Mouse (Mus musculus): ENCODE data around the gene Pfkfb2. TPM values are rescaled to one million over a fixed set of nuclear protein-coding genes. Genes with fewer than 3 reads are reported as not detected.

The Pfkfb2 gene
- total RNA-seq, 1 experiment: 10.0 TPM

- Histone ChIP-seq H3K4me3 (ENCODE audit: insufficient read depth in 1 of 2, low read depth in 1 of 2, low read length in 2 of 2, poor library complexity in 1 of 2, severe bottlenecking in 1 of 2) (no peak overlapping the region), H3K36me3 (ENCODE audit: control insufficient read depth, insufficient read depth, low read length, poor library complexity, severe bottlenecking) (peaks cover 8% of the 10 kb centered on the region; the same call in 1 of the 2 replicates), H3K9ac (ENCODE audit: insufficient read depth, low read depth, low read length, poor library complexity, severe bottlenecking) (no peak overlapping the region), H3K9me3 (ENCODE audit: control insufficient read depth, insufficient read depth, low read depth, low read length) (no peaks in the 10 kb centered on the region), H3K27ac (ENCODE audit: insufficient read depth, low read depth, low read length, poor library complexity, severe bottlenecking) (no peak overlapping the region), H3K4me1 (ENCODE audit: control insufficient read depth in 2 of 2, insufficient read depth in 2 of 2, low read length in 2 of 2, poor library complexity in 1 of 2) (no peaks in the 10 kb centered on the region)
- TF ChIP-seq HCFC1 (IDR thresholded peaks at IDR 0.05; ENCODE audit: borderline replicate concordance, insufficient read depth, low read length) (no peak), ZNF384 (IDR thresholded peaks at IDR 0.05; ENCODE audit: low read depth, low read length) (no peak), CHD2 (IDR thresholded peaks at IDR 0.05; ENCODE audit: low read depth, low read length) (no peak), ZC3H11A (IDR thresholded peaks at IDR 0.05; ENCODE audit: borderline replicate concordance, low read depth, low read length) (no peak), MAFK (IDR thresholded peaks at IDR 0.05; ENCODE audit: insufficient read depth, low read depth, low read length) (no peak)
- DNase-seq (ENCODE audit: low read depth, low spot score): no peak
- in situ Hi-C loops (cut with MboI; ENCODE audit: low sequenced_read_pairs in 2 of 2, unreplicated experiment in 2 of 2): no loop called here
These were observed 25.4 kb downstream of the Pfkfb2 start for GRCm38 (mm10) chr1:130703613-130704012.

GRCm38 (mm10) chr1:130701976-130702375, 27.1 kb downstream of the Pfkfb2 start:
- in situ Hi-C loops (cut with MboI; ENCODE audit: low sequenced_read_pairs in 2 of 2, unreplicated experiment in 2 of 2): no loop called here
- H3K9me3 ChIP-seq (ENCODE audit: control insufficient read depth, insufficient read depth, low read depth, low read length): no peaks in the 10 kb centered on the region
- no peaks in the 10 kb centered on the region for H3K4me1 ChIP-seq (ENCODE audit: control insufficient read depth in 2 of 2, insufficient read depth in 2 of 2, low read length in 2 of 2, poor library complexity in 1 of 2)
- DNase-seq (ENCODE audit: low read depth, low spot score): no peak
- peaks cover 8% of the 10 kb centered on the region; the same call in 1 of the 2 replicates for H3K36me3 ChIP-seq (ENCODE audit: control insufficient read depth, insufficient read depth, low read length, poor library complexity, severe bottlenecking)
- H3K27ac ChIP-seq (ENCODE audit: insufficient read depth, low read depth, low read length, poor library complexity, severe bottlenecking): no peak overlapping the region
- H3K4me3 ChIP-seq (ENCODE audit: insufficient read depth in 1 of 2, low read depth in 1 of 2, low read length in 2 of 2, poor library complexity in 1 of 2, severe bottlenecking in 1 of 2): no peak overlapping the region
- no peak for TF ChIP-seq ZC3H11A (IDR thresholded peaks at IDR 0.05; ENCODE audit: borderline replicate concordance, low read depth, low read length)
- no peak for TF ChIP-seq CHD2 (IDR thresholded peaks at IDR 0.05; ENCODE audit: low read depth, low read length)
- TF ChIP-seq ZNF384 (IDR thresholded peaks at IDR 0.05; ENCODE audit: low read depth, low read length): no peak
- no peak for TF ChIP-seq HCFC1 (IDR thresholded peaks at IDR 0.05; ENCODE audit: borderline replicate concordance, insufficient read depth, low read length)
- TF ChIP-seq MAFK (IDR thresholded peaks at IDR 0.05; ENCODE audit: insufficient read depth, low read depth, low read length): no peak
- no peak overlapping the region for H3K9ac ChIP-seq (ENCODE audit: insufficient read depth, low read depth, low read length, poor library complexity, severe bottlenecking)

- no peak overlapping the region for H3K9ac ChIP-seq (ENCODE audit: insufficient read depth, low read depth, low read length, poor library complexity, severe bottlenecking)
- no peaks in the 10 kb centered on the region for H3K9me3 ChIP-seq (ENCODE audit: control insufficient read depth, insufficient read depth, low read depth, low read length)
- DNase-seq (ENCODE audit: low read depth, low spot score): no peak
- no peak overlapping the region for H3K27ac ChIP-seq (ENCODE audit: insufficient read depth, low read depth, low read length, poor library complexity, severe bottlenecking)
- in situ Hi-C loops (cut with MboI; ENCODE audit: low sequenced_read_pairs in 2 of 2, unreplicated experiment in 2 of 2): no loop called here
- TF ChIP-seq ZC3H11A (IDR thresholded peaks at IDR 0.05; ENCODE audit: borderline replicate concordance, low read depth, low read length) (no peak), CHD2 (IDR thresholded peaks at IDR 0.05; ENCODE audit: low read depth, low read length) (no peak), HCFC1 (IDR thresholded peaks at IDR 0.05; ENCODE audit: borderline replicate concordance, insufficient read depth, low read length) (no peak), MAFK (IDR thresholded peaks at IDR 0.05; ENCODE audit: insufficient read depth, low read depth, low read length) (no peak), ZNF384 (IDR thresholded peaks at IDR 0.05; ENCODE audit: low read depth, low read length) (no peak)
- peaks cover 6% of the 10 kb centered on the region; the same call in 1 of the 2 replicates for H3K36me3 ChIP-seq (ENCODE audit: control insufficient read depth, insufficient read depth, low read length, poor library complexity, severe bottlenecking)
- no peaks in the 10 kb centered on the region for H3K4me1 ChIP-seq (ENCODE audit: control insufficient read depth in 2 of 2, insufficient read depth in 2 of 2, low read length in 2 of 2, poor library complexity in 1 of 2)
- H3K4me3 ChIP-seq (ENCODE audit: insufficient read depth in 1 of 2, low read depth in 1 of 2, low read length in 2 of 2, poor library complexity in 1 of 2, severe bottlenecking in 1 of 2): no peak overlapping the region
These were observed 29.0 kb downstream of the Pfkfb2 start for GRCm38 (mm10) chr1:130699937-130700633.

GRCm38 (mm10) chr1:130698601-130699000, 30.5 kb downstream of the Pfkfb2 start:
- Histone ChIP-seq H3K27ac (ENCODE audit: insufficient read depth, low read depth, low read length, poor library complexity, severe bottlenecking) (no peak overlapping the region), H3K4me1 (ENCODE audit: control insufficient read depth in 2 of 2, insufficient read depth in 2 of 2, low read length in 2 of 2, poor library complexity in 1 of 2) (no peaks in the 10 kb centered on the region)
- no peak for DNase-seq (ENCODE audit: low read depth, low spot score)

More at GRCm38 (mm10) chr1:130698601-130699000, 30.5 kb downstream of the Pfkfb2 start:
- H3K9me3 ChIP-seq (ENCODE audit: control insufficient read depth, insufficient read depth, low read depth, low read length): no peaks in the 10 kb centered on the region
- TF ChIP-seq ZNF384 (IDR thresholded peaks at IDR 0.05; ENCODE audit: low read depth, low read length) (no peak), MAFK (IDR thresholded peaks at IDR 0.05; ENCODE audit: insufficient read depth, low read depth, low read length) (no peak), HCFC1 (IDR thresholded peaks at IDR 0.05; ENCODE audit: borderline replicate concordance, insufficient read depth, low read length) (no peak), CHD2 (IDR thresholded peaks at IDR 0.05; ENCODE audit: low read depth, low read length) (no peak), ZC3H11A (IDR thresholded peaks at IDR 0.05; ENCODE audit: borderline replicate concordance, low read depth, low read length) (no peak)
- no peak overlapping the region for H3K9ac ChIP-seq (ENCODE audit: insufficient read depth, low read depth, low read length, poor library complexity, severe bottlenecking)
- in situ Hi-C loops (cut with MboI; ENCODE audit: low sequenced_read_pairs in 2 of 2, unreplicated experiment in 2 of 2): no loop called here
- H3K4me3 ChIP-seq (ENCODE audit: insufficient read depth in 1 of 2, low read depth in 1 of 2, low read length in 2 of 2, poor library complexity in 1 of 2, severe bottlenecking in 1 of 2): no peak overlapping the region
- H3K36me3 ChIP-seq (ENCODE audit: control insufficient read depth, insufficient read depth, low read length, poor library complexity, severe bottlenecking): peaks cover 6% of the 10 kb centered on the region; the same call in 1 of the 2 replicates

Measured in ES-E14 (cell line).